Mouse (Mus musculus) erythroblast, embryonic 14.5 days (primary cell): Measurements from ENCODE around the gene Pttg1ip. TPM values are rescaled to one million over a fixed set of nuclear protein-coding genes. Genes with fewer than 3 reads are reported as not detected.

ENCODE experiments used
- H3K27me3 ChIP-seq: 2 replicates; pipeline ENCODE4 v1.6.1; 2012; ENCODE audit warnings: inconsistent platforms; ENCODE audit not compliant: control insufficient read depth
- H3K36me3 ChIP-seq: 2 replicates; pipeline ENCODE4 v1.6.1; 2012; ENCODE audit warnings: mild to moderate bottlenecking, inconsistent platforms; ENCODE audit not compliant: control insufficient read depth
- H3K4me1 ChIP-seq: 2 replicates; pipeline ENCODE4 v1.6.1; 2012; ENCODE audit warnings: inconsistent platforms; ENCODE audit not compliant: control insufficient read depth
- H3K4me3 ChIP-seq: replicated peaks from 2 replicates; pipeline ENCODE3; 2012; ENCODE audit warnings: moderate library complexity, mild to moderate bottlenecking, inconsistent platforms
- H3K9me3 ChIP-seq: 2 replicates; pipeline ENCODE4 v1.6.1; 2012; ENCODE audit warnings: low read length, inconsistent platforms, mixed read lengths; ENCODE audit not compliant: control insufficient read depth
- GATA1 ChIP-seq: IDR thresholded peaks from 2 replicates; pipeline ENCODE4 v1.6.1; 2012; ENCODE audit warnings: low read length, inconsistent platforms, mixed read lengths
- TAL1 ChIP-seq: IDR thresholded peaks from 3 replicates; pipeline ENCODE4 v1.6.1; 2012; ENCODE audit warnings: low read length, inconsistent platforms, mixed read lengths
- polyA plus RNA-seq: library from polyadenylated mRNA; stranded (reverse); fragments of >175 nt; gene quantifications from 2 replicates; pipeline ENCODE4 v1.2.3, GENCODE M21; 2012

Pttg1ip gene
- polyA plus RNA-seq, 1 experiment, result 9.7 TPM

GRCm38 (mm10) chr10:77610221-77610961 is 28.9 kb downstream of the Pttg1ip start:
- no peak for TF ChIP-seq GATA1
- Histone ChIP-seq H3K4me1 (peaks cover 40% of the 10 kb centered on the region), H3K27me3 (no peaks in the 10 kb centered on the region), H3K9me3 (no peaks in the 10 kb centered on the region), H3K4me3 (no peak overlapping the region), H3K36me3 (peaks cover 78% of the 10 kb centered on the region)

- Histone ChIP-seq H3K4me1 (peaks cover 14% of the 10 kb centered on the region), H3K4me3 (no peak overlapping the region), H3K36me3 (peaks cover 94% of the 10 kb centered on the region), H3K27me3 (no peaks in the 10 kb centered on the region), H3K9me3 (no peaks in the 10 kb centered on the region)
- TF ChIP-seq TAL1 (no peak), GATA1 (no peak)
Observed at GRCm38 (mm10) chr10:77613409-77613808, 31.9 kb downstream of the Pttg1ip start.

GRCm38 (mm10) chr10:77615647-77616046 is 34.1 kb downstream of the Pttg1ip start:
- Histone ChIP-seq H3K9me3 (no peaks in the 10 kb centered on the region), H3K27me3 (no peaks in the 10 kb centered on the region), H3K36me3 (peaks cover 89% of the 10 kb centered on the region), H3K4me1 (peaks cover 8% of the 10 kb centered on the region), H3K4me3 (no peak overlapping the region)
- TF ChIP-seq GATA1, result no peak
- no peak for TF ChIP-seq TAL1

- H3K4me3 ChIP-seq, result no peak overlapping the region
- H3K9me3 ChIP-seq, result no peaks in the 10 kb centered on the region
- no peaks in the 10 kb centered on the region for H3K27me3 ChIP-seq
- peaks cover 86% of the 10 kb centered on the region for H3K36me3 ChIP-seq
- TF ChIP-seq GATA1 (no peak), TAL1 (no peak)
- H3K4me1 ChIP-seq, result peaks cover 6% of the 10 kb centered on the region
Observed at GRCm38 (mm10) chr10:77616166-77616565, 34.6 kb downstream of the Pttg1ip start.

GRCm38 (mm10) chr10:77616926-77617325 is 35.4 kb downstream of the Pttg1ip start:
- TF ChIP-seq TAL1 (no peak), GATA1 (no peak)
- H3K36me3 ChIP-seq, result peaks cover 79% of the 10 kb centered on the region
- no peaks in the 10 kb centered on the region for H3K27me3 ChIP-seq

GRCm38 (mm10) chr10:77621546-77621945 is 40.0 kb downstream of the Pttg1ip start:
- peak overlapping the region; percentile 73 for H3K4me3 ChIP-seq
- peaks cover 44% of the 10 kb centered on the region for H3K4me1 ChIP-seq
- TF ChIP-seq GATA1, result no peak
- no peak for TF ChIP-seq TAL1
- no peaks in the 10 kb centered on the region for H3K27me3 ChIP-seq
- H3K36me3 ChIP-seq, result peaks cover 63% of the 10 kb centered on the region
- H3K9me3 ChIP-seq, result no peaks in the 10 kb centered on the region

More at GRCm38 (mm10) chr10:77616926-77617325, 35.4 kb downstream of the Pttg1ip start:
- H3K4me1 ChIP-seq, result peaks cover 11% of the 10 kb centered on the region
- no peaks in the 10 kb centered on the region for H3K9me3 ChIP-seq
- no peak overlapping the region for H3K4me3 ChIP-seq

- Histone ChIP-seq H3K36me3 (peaks cover 59% of the 10 kb centered on the region), H3K27me3 (no peaks in the 10 kb centered on the region), H3K4me3 (peak within 1 kb of the TSS; percentile 73), H3K4me1 (peaks cover 48% of the 10 kb centered on the region), H3K9me3 (no peaks in the 10 kb centered on the region)
- TF ChIP-seq GATA1 (no peak), TAL1 (no peak)
Observed at GRCm38 (mm10) chr10:77622055-77622988, 40.8 kb downstream of the Pttg1ip start, which contains the start of gene Ube2g2. Ube2g2 (plus strand) TSS chr10:77622275.

- Histone ChIP-seq H3K27me3 (no peaks in the 10 kb centered on the region), H3K4me3 (peak overlapping the region; percentile 73), H3K36me3 (peaks cover 56% of the 10 kb centered on the region), H3K4me1 (peaks cover 52% of the 10 kb centered on the region), H3K9me3 (no peaks in the 10 kb centered on the region)
- TF ChIP-seq TAL1 (no peak), GATA1 (no peak)
Observed at GRCm38 (mm10) chr10:77623069-77623492, 41.6 kb downstream of the Pttg1ip start.
